Mouse (Mus musculus) embryonic fibroblast, embryonic 13.5 days (primary cell): ENCODE data around the gene Cmtm5.

Source experiments
- CTCF ChIP-seq: IDR thresholded peaks from 2 replicates; pipeline ENCODE4 v1.5.1; 2011; ENCODE audit warnings: mild to moderate bottlenecking, control low read depth, low read length, moderate library complexity, borderline replicate concordance; ENCODE audit not compliant: insufficient read depth
- POLR2A ChIP-seq: IDR thresholded peaks from 2 replicates; pipeline ENCODE4 v1.6.1; 2011; ENCODE audit warnings: low read depth, mild to moderate bottlenecking, control low read depth, low read length, moderate library complexity

DNA sequence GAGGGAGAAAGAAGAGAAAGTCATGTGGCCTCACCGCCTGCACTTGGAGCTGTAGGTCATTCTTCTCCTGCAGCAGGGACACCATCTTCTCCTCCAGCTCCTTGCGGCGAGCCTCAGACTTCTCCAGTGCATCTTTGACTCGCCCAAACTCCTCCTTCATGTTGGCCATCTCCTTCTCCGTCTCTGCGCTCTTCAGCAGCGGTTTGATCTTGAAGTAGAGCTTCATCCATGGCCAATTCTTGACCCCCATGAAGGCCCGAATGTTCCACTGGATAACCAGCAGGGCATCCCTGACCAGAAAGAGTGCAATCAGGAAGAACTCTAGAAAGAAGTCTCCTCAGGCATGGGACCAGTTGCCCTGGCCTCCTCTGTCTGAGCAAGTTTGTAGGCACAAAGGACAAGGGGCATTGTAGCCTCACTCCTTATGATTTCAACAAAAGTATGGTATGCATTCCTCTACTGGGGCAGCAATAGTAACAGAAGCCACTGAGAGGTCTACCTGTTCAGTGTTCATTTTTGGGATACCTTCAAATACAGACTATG, 17.7 kb downstream of the Cmtm5 start:
- TF ChIP-seq POLR2A (no peak), CTCF (no peak)
